Mouse (Mus musculus): ENCODE data around the gene Ism1.

Ism1 gene

GRCm38 (mm10) chr2:139677809-139678274, at the start of gene Ism1:
Gene Ism1, plus strand, starts transcription at chr2:139678178.
- DNase-seq (ENCODE audit: low spot score) = peak; percentile 63

GRCm38 (mm10) chr2:139628731-139629130, 49.2 kb upstream of the Ism1 start:
- DNase-seq (ENCODE audit: low spot score) = no peak

GRCm38 (mm10) chr2:139629653-139630052, 48.3 kb upstream of the Ism1 start:
- DNase-seq (ENCODE audit: low spot score) = no peak

- no peak for DNase-seq (ENCODE audit: low spot score)
These were observed 43.5 kb upstream of the Ism1 start for GRCm38 (mm10) chr2:139634506-139634905.

- no peak for DNase-seq (ENCODE audit: low spot score)
These were observed 40.1 kb upstream of the Ism1 start for GRCm38 (mm10) chr2:139637861-139638260.

GRCm38 (mm10) chr2:139641757-139642385, 36.1 kb upstream of the Ism1 start:
- no peak for DNase-seq (ENCODE audit: low spot score)

GRCm38 (mm10) chr2:139649518-139649917, 28.5 kb upstream of the Ism1 start:
- DNase-seq (ENCODE audit: low spot score) = peak; percentile 8

- DNase-seq (ENCODE audit: low spot score) = peak; percentile 4
These were observed 21.2 kb upstream of the Ism1 start for GRCm38 (mm10) chr2:139656750-139657149.

- no peak for DNase-seq (ENCODE audit: low spot score)
These were observed 6.1 kb upstream of the Ism1 start for GRCm38 (mm10) chr2:139671838-139672237.

- no peak for DNase-seq (ENCODE audit: low spot score)
These were observed 5.6 kb upstream of the Ism1 start for GRCm38 (mm10) chr2:139672371-139672770.

- peak; percentile 69 for DNase-seq (ENCODE audit: low spot score)
These were observed 764 bp upstream of the Ism1 start for GRCm38 (mm10) chr2:139677065-139677762.

GRCm38 (mm10) chr2:139678275-139679140, 530 bp downstream of the Ism1 start:
- DNase-seq (ENCODE audit: low spot score) = peak; percentile 76

- DNase-seq (ENCODE audit: low spot score) = no peak
These were observed 4.6 kb downstream of the Ism1 start for GRCm38 (mm10) chr2:139682540-139682939.

- no peak for DNase-seq (ENCODE audit: low spot score)
These were observed 11.5 kb downstream of the Ism1 start for GRCm38 (mm10) chr2:139689442-139690003.

GRCm38 (mm10) chr2:139693521-139693920, 15.5 kb downstream of the Ism1 start:
- no peak for DNase-seq (ENCODE audit: low spot score)

GRCm38 (mm10) chr2:139694638-139695037, 16.7 kb downstream of the Ism1 start:
- no peak for DNase-seq (ENCODE audit: low spot score)

- DNase-seq (ENCODE audit: low spot score) = no peak
These were observed 18.6 kb downstream of the Ism1 start for GRCm38 (mm10) chr2:139696578-139696977.

- no peak for DNase-seq (ENCODE audit: low spot score)
These were observed 22.6 kb downstream of the Ism1 start for GRCm38 (mm10) chr2:139700609-139701008.

- no peak for DNase-seq (ENCODE audit: low spot score)
These were observed 27.0 kb downstream of the Ism1 start for GRCm38 (mm10) chr2:139704951-139705350.

GRCm38 (mm10) chr2:139708194-139708899, 30.4 kb downstream of the Ism1 start:
- DNase-seq (ENCODE audit: low spot score) = no peak

- DNase-seq (ENCODE audit: low spot score) = no peak
These were observed 33.7 kb downstream of the Ism1 start for GRCm38 (mm10) chr2:139711640-139712039.

- DNase-seq (ENCODE audit: low spot score) = no peak
These were observed 34.1 kb downstream of the Ism1 start for GRCm38 (mm10) chr2:139712046-139712445.

All from retina, embryonic 14.5 days (tissue).